Mouse (Mus musculus): ENCODE measurements around the gene Abl2.
"Not testable (repeated sequence)": the region's sequence is repeated elsewhere in the genome, so short reads cannot be mapped to it uniquely, and the experiment has no call there.

The Abl2 gene

GRCm38 (mm10) chr1:156558024-156558930 is at the start of gene Abl2:
Gene Abl2, plus strand, starts transcription at chr1:156558786.
- DNase-seq: peak; percentile 89

- no peak for DNase-seq
Observed at GRCm38 (mm10) chr1:156520136-156520780, 38.3 kb upstream of the Abl2 start.

GRCm38 (mm10) chr1:156521796-156522517 is 36.6 kb upstream of the Abl2 start:
- peak; percentile 67 for DNase-seq

- not testable (repeated sequence) for DNase-seq
Observed at GRCm38 (mm10) chr1:156523842-156524241, 34.7 kb upstream of the Abl2 start, which contains the start of gene Gm10031. Gene Gm10031, plus strand, starts transcription at chr1:156524012.

- not testable (repeated sequence) for DNase-seq
Observed at GRCm38 (mm10) chr1:156532476-156533175, 26.0 kb upstream of the Abl2 start.

- DNase-seq: no peak
Observed at GRCm38 (mm10) chr1:156533483-156533882, 25.1 kb upstream of the Abl2 start.

GRCm38 (mm10) chr1:156533911-156534310 is 24.7 kb upstream of the Abl2 start:
- no peak for DNase-seq

GRCm38 (mm10) chr1:156537031-156537430 is 21.6 kb upstream of the Abl2 start:
- no peak for DNase-seq

- no peak for DNase-seq
Observed at GRCm38 (mm10) chr1:156537701-156538100, 20.9 kb upstream of the Abl2 start.

GRCm38 (mm10) chr1:156538382-156538781 is 20.2 kb upstream of the Abl2 start:
- no peak for DNase-seq

GRCm38 (mm10) chr1:156539787-156540560 is 18.6 kb upstream of the Abl2 start:
- DNase-seq: peak; percentile 31

GRCm38 (mm10) chr1:156543999-156544398 is 14.6 kb upstream of the Abl2 start:
- no peak for DNase-seq

GRCm38 (mm10) chr1:156558950-156559640 is 509 bp downstream of the Abl2 start:
- peak; percentile 52 for DNase-seq

GRCm38 (mm10) chr1:156559641-156560020 is 1.0 kb downstream of the Abl2 start:
- DNase-seq: no peak

GRCm38 (mm10) chr1:156560500-156560899 is 1.9 kb downstream of the Abl2 start:
- DNase-seq: no peak

GRCm38 (mm10) chr1:156565328-156565727 is 6.7 kb downstream of the Abl2 start:
- DNase-seq: no peak

GRCm38 (mm10) chr1:156566132-156566531 is 7.5 kb downstream of the Abl2 start:
- peak; percentile 15 for DNase-seq

- no peak for DNase-seq
Observed at GRCm38 (mm10) chr1:156569615-156570014, 11.0 kb downstream of the Abl2 start.

- no peak for DNase-seq
Observed at GRCm38 (mm10) chr1:156572952-156573351, 14.4 kb downstream of the Abl2 start.

- DNase-seq: no peak
Observed at GRCm38 (mm10) chr1:156581149-156581548, 22.6 kb downstream of the Abl2 start.

GRCm38 (mm10) chr1:156584175-156584574 is 25.6 kb downstream of the Abl2 start:
- DNase-seq: no peak

All from lung, postnatal 14 days (tissue).